Mouse (Mus musculus): Measurements from ENCODE around the gene Thap4. TPM values are rescaled to one million over a fixed set of nuclear protein-coding genes. Genes with fewer than 3 reads are reported as not detected.

The Thap4 gene
- polyA plus RNA-seq, 1 experiment from 2014 or later, result 50.9 TPM

DNA sequence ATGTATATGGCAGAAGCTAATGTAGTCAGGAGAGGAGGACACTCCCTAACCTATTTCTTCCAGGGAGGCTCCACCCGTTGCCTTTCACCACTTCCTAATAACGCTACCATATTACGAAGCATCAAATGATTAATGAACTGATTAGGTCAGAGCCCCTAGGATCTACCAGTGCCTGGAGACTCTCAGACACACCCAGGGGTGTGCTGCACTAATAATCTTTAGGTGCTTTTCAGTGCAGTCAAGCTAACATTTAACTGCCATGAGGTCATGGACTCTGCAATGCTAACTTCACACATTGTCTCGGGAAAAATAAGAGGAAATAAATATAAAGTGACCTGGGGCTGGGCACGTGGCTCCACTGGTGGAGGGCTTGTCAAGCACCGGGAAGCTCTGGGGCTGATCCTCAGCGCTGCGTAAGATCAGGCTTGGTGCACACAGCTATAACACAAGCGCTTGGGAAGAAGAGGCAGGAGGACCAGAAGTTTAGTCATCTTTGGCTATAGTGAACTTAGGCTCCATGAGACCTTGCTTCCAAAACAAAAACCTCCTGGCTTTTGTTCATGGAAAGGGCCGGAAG lies 51.1 kb downstream of the Thap4 start:
- WGBS, result 96% methylated on average over 10 of the region's 10 CpGs
- Histone ChIP-seq H3K4me3 (no peak overlapping the region), H3K27me3 (no peaks in the 10 kb centered on the region), H3K36me3 (peaks cover 15% of the 10 kb centered on the region; the same call in 1 of the 2 replicates), H3K27ac (replicated peaks) (no peak overlapping the region), H3K4me1 (replicated peaks) (no peaks in the 10 kb centered on the region), H3K4me2 (no peak overlapping the region), H3K9me3 (no peaks in the 10 kb centered on the region), H3K9ac (no peak overlapping the region)
- ATAC-seq (ENCODE audit: low FRiP score, low read depth), result no peak

DNA sequence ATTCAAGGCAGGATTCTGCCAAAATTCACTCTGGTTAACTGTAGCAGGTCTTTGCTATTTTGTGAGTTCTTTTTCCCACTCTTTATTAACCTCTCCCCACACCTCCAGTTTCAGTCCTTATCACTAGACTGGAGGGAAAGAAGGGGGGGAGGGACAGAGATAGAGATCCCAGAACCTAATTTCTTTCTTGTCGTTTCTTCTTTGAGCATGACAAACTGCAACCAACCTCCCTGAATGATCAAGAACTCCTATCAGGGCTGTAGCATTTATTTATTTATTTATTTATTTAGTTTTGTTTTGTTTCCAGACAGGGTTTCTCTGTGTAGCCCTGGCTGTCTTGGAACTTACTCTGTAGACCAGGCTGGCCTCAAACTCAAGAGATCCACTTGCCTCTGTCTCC lies 52.6 kb downstream of the Thap4 start:
- Histone ChIP-seq H3K9ac (no peak overlapping the region), H3K4me1 (replicated peaks) (no peaks in the 10 kb centered on the region), H3K27ac (replicated peaks) (no peak overlapping the region), H3K27me3 (no peaks in the 10 kb centered on the region), H3K36me3 (peaks cover 10% of the 10 kb centered on the region; the same call in 1 of the 2 replicates), H3K9me3 (no peaks in the 10 kb centered on the region), H3K4me3 (no peak overlapping the region), H3K4me2 (no peak overlapping the region)
- 90% methylated on average over 1 of the region's 1 CpGs for WGBS
- ATAC-seq (ENCODE audit: low FRiP score, low read depth), result no peak

DNA sequence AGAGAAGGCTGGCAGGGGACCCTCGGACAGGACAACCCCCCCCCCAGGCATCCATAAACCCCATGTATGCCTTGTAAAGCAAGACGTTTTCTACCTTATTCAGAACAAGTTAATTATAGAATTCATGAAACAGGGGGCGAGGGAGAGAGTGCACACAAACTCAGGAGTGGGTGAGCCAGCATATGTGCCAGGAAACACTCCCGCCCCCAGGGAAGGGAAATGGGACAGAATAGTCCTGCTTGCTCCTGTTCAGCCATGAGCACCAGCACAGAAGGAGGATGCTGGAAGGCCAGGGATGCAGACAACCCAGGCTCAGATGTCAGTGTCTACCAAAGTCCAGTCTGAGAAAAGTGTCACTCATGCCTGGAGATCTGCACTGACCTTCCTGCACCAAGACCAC lies 55.5 kb downstream of the Thap4 start:
- Histone ChIP-seq H3K4me3 (no peak overlapping the region), H3K27me3 (no peaks in the 10 kb centered on the region), H3K4me2 (no peak overlapping the region), H3K36me3 (peaks cover 13% of the 10 kb centered on the region; the same call in 1 of the 2 replicates), H3K9ac (no peak overlapping the region), H3K9me3 (no peaks in the 10 kb centered on the region), H3K4me1 (replicated peaks) (no peaks in the 10 kb centered on the region), H3K27ac (replicated peaks) (no peak overlapping the region)
- ATAC-seq (ENCODE audit: low FRiP score, low read depth), result no peak
- 84% methylated on average over 4 of the region's 4 CpGs for WGBS

DNA sequence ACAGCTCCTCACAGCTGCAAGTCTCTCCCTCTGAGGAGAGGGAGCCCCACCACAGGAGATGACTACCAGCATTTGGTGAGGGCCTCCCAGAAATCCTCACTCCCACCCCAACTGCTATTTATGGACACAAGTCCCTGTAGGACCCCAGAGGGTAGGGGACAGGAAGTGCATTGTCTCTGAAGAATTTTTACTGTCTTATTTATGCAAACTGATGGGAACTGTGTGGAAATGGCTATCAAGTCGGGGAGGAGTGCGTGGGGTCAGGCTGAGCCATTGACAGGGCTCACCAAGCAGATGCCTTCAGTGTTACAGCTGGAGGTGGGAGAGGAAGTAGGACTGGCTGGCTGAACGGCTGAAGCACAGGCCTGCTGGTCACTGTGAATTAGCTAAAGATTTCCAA lies 57.3 kb downstream of the Thap4 start:
- H3K27me3 ChIP-seq, result no peaks in the 10 kb centered on the region

DNA sequence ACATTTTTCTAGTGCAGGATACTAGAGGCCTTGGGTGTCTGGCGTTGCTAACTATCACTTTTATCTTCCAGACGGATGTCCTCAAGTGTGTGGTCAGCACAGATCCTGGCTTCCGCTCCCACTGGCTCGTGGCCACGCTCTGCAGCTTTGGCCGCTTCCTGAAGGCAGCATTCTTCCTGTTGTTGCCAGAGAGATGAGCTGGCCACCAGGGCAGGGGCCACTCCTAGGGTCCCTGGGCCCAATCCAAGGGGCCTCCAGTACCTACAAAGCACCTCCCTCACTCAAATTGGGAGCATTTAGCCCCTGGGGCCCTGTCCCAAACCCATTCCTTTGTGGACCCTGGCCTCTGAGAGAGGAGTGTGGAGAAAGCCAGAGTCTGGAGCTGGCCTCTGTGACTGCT lies 59.7 kb downstream of the Thap4 start:
- Histone ChIP-seq H3K4me3 (no peak overlapping the region), H3K9ac (no peak overlapping the region), H3K27me3 (no peaks in the 10 kb centered on the region), H3K4me1 (replicated peaks) (no peaks in the 10 kb centered on the region), H3K36me3 (peaks cover 15% of the 10 kb centered on the region; the same call in 1 of the 2 replicates), H3K9me3 (no peaks in the 10 kb centered on the region), H3K4me2 (no peak overlapping the region), H3K27ac (replicated peaks) (no peak overlapping the region)
- WGBS, result 83% methylated on average over 6 of the region's 6 CpGs
- no peak for ATAC-seq (ENCODE audit: low FRiP score, low read depth)

More for the DNA sequence above, 57.3 kb downstream of the Thap4 start:
- ATAC-seq (ENCODE audit: low FRiP score, low read depth), result no peak
- Histone ChIP-seq H3K4me3 (no peak overlapping the region), H3K9me3 (no peaks in the 10 kb centered on the region), H3K4me2 (no peak overlapping the region), H3K36me3 (0 out of 2 replicates have a peak, but pooled peaks cover 12% of the 10 kb centered on the region), H3K4me1 (replicated peaks) (no peaks in the 10 kb centered on the region), H3K9ac (no peak overlapping the region), H3K27ac (replicated peaks) (no peak overlapping the region)
- WGBS, result 64% methylated on average over 3 of the region's 3 CpGs

DNA sequence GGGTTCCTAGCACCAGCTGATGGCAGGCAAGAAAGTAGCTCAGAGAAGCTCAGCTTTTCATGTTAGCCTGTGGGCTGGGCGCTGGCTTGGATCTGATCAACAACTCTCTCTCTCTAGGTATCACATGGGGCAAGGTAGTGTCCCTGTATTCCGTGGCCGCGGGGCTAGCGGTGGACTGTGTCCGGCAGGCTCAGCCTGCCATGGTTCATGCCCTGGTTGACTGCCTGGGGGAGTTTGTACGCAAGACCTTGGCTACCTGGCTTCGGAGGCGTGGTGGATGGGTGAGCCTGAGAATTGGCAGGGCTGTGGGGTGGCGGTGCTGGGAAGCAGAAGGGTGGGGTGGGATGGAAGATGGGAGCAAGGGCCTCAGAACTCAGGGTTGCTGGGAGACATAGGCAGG lies 60.7 kb downstream of the Thap4 start:
- H3K4me3 ChIP-seq, result no peak overlapping the region

DNA sequence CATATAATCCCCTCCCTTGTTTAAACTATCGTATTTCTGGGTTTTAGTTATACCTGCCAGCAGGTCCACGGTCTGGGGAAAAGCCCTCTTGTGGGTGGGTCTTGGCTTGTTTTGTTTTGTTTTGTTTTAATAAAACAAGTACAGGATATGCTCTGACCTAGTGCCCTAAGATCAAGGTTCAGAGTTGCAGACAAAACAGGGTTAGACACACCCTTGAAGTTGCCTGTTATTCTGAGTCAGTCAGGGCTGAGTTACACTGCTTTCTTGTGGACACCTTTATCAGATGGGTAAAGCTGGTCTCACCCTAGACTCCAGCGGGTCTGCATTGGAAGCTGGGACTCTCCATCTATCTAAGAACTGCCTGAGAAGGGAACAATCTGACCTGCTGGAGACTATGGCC lies 61.2 kb downstream of the Thap4 start:
- H3K4me3 ChIP-seq, result no peak overlapping the region
- WGBS, result 92% methylated on average over 3 of the region's 3 CpGs
- no peaks in the 10 kb centered on the region for H3K27me3 ChIP-seq

More for the DNA sequence above, 60.7 kb downstream of the Thap4 start:
- H3K27me3 ChIP-seq, result no peaks in the 10 kb centered on the region
- H3K9ac ChIP-seq, result no peak overlapping the region
- H3K4me2 ChIP-seq, result no peak overlapping the region
- no peak for ATAC-seq (ENCODE audit: low FRiP score, low read depth)
- H3K4me1 ChIP-seq (replicated peaks), result peaks cover under 1% of the 10 kb centered on the region; the same call in 1 of the 2 replicates
- H3K27ac ChIP-seq (replicated peaks), result no peak overlapping the region
- H3K36me3 ChIP-seq, result peaks cover 15% of the 10 kb centered on the region; the same call in 1 of the 2 replicates
- 97% methylated on average over 10 of the region's 10 CpGs for WGBS
- H3K9me3 ChIP-seq, result no peaks in the 10 kb centered on the region

DNA sequence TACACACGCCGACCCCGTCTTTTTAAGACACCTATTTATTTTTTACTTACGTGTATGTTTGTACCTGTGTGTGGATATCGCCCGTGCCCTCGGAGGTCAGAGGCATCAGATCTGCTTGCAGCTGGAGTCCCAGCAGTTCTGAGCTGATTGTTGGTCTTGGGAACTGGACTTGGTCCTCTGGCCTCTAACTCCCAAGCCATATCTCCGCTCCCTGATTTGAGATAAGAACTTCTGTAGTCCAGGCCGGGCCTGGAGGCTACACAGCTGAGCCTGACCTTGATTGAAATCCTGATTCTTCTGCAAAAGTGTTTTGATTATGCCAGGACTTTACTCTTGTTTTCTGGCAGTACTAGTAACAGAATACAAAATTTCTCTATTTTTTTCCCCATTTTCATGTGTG lies 61.9 kb downstream of the Thap4 start:
- Histone ChIP-seq H3K4me1 (replicated peaks) (peaks cover 12% of the 10 kb centered on the region), H3K4me3 (no peak overlapping the region), H3K9me3 (no peaks in the 10 kb centered on the region), H3K36me3 (peaks cover 15% of the 10 kb centered on the region; the same call in 1 of the 2 replicates), H3K9ac (no peak overlapping the region), H3K27me3 (no peaks in the 10 kb centered on the region), H3K4me2 (no peak overlapping the region), H3K27ac (replicated peaks) (no peak overlapping the region)
- no peak for ATAC-seq (ENCODE audit: low FRiP score, low read depth)
- WGBS, result 97% methylated on average over 9 of the region's 9 CpGs

More for the DNA sequence above, 61.2 kb downstream of the Thap4 start:
- peaks cover 5% of the 10 kb centered on the region for H3K4me1 ChIP-seq (replicated peaks)
- H3K36me3 ChIP-seq, result peaks cover 15% of the 10 kb centered on the region; the same call in 1 of the 2 replicates
- no peak overlapping the region for H3K4me2 ChIP-seq
- H3K9ac ChIP-seq, result no peak overlapping the region
- H3K9me3 ChIP-seq, result no peaks in the 10 kb centered on the region
- H3K27ac ChIP-seq (replicated peaks), result no peak overlapping the region
- no peak for ATAC-seq (ENCODE audit: low FRiP score, low read depth)

DNA sequence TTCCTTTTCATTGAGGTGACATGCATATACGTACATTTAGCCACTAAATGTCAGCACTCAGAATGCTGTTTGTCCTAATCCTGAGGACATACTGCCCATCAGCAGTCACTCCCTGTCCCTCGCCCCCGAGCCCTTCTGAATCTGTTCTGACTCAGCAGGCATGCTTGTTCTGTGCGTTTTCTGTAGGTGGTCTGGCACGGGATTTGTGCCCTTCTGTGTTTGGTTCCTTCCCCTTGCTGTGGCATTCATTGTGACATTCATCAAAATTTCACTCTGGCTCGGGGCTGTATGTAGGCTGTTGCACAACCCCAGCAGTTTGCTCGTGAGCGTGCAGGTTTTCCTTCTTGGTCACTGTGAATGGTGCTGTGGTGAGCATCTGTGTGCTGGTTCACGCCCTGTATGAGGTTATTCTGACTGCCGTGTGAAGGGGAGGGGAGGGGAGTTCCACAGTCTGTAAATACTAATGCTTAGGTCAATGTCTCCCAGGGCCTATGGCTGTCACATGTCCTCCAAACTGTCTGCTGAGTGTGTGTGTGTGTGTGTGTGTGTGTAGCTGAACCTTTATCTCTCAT lies 62.8 kb downstream of the Thap4 start:
- Histone ChIP-seq H3K9me3 (no peaks in the 10 kb centered on the region), H3K27ac (replicated peaks) (no peak overlapping the region), H3K27me3 (no peaks in the 10 kb centered on the region), H3K4me1 (replicated peaks) (peaks cover 21% of the 10 kb centered on the region), H3K36me3 (peaks cover 15% of the 10 kb centered on the region; the same call in 1 of the 2 replicates), H3K4me2 (no peak overlapping the region), H3K9ac (no peak overlapping the region), H3K4me3 (no peak overlapping the region)
- 73% methylated on average over 10 of the region's 10 CpGs for WGBS
- ATAC-seq (ENCODE audit: low FRiP score, low read depth), result no peak

DNA sequence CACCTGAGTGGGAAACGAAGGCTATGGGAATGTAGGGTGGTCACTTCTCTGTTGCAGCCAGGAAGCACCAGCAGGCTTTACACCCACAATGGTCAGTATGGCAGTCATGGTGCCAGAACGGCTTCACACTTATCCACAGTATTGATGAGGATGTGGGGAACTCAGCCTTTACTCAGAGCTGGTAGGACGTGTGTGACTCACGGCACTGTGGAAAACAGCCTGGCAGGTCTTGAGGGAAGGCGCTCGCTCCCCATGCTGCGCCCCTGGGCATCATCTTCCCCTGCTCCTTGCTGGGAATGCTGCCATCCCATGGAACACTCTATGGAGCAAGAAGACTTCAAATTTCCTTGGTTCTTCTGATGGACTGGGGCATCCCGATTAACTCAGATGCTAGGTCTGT lies 63.6 kb downstream of the Thap4 start:
- Histone ChIP-seq H3K9ac (no peak overlapping the region), H3K4me3 (no peak overlapping the region), H3K36me3 (peaks cover 15% of the 10 kb centered on the region; the same call in 1 of the 2 replicates), H3K4me2 (no peak overlapping the region), H3K27me3 (no peaks in the 10 kb centered on the region), H3K4me1 (replicated peaks) (peaks cover 28% of the 10 kb centered on the region), H3K27ac (replicated peaks) (no peak overlapping the region), H3K9me3 (no peaks in the 10 kb centered on the region)
- ATAC-seq (ENCODE audit: low FRiP score, low read depth), result no peak
- WGBS, result 94% methylated on average over 8 of the region's 8 CpGs

DNA sequence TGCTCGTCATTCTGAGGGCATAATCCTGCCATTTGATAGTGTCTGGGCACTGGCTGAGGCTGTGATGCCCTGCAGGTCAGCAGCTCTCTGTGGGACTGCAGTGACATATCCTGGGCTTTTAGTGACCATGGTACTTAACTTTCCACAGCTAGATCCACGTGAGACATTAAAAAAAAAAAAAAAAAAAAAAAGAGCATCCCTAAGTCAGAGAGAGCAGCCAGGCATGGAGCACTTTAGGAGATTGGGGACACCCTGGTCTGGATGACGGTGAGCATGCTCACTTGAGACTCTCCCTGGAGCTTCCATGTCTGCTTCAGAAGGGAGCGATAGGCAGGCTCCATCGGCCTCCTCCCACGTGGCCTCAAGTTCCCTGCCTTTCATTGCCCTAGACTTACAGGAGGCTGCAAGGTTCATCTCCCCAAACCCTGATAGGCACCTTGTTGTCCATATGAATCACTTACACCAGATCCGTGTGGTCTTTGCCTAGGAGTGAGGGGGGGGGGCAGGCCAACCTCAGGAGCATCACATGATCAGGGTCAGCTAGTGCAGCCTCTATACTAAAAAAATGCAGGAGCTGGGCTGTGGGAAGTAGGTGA lies 64.7 kb downstream of the Thap4 start:
- H3K9me3 ChIP-seq, result no peaks in the 10 kb centered on the region
- no peak overlapping the region for H3K4me2 ChIP-seq
- peaks cover 8% of the 10 kb centered on the region; the same call in 1 of the 2 replicates for H3K36me3 ChIP-seq

DNA sequence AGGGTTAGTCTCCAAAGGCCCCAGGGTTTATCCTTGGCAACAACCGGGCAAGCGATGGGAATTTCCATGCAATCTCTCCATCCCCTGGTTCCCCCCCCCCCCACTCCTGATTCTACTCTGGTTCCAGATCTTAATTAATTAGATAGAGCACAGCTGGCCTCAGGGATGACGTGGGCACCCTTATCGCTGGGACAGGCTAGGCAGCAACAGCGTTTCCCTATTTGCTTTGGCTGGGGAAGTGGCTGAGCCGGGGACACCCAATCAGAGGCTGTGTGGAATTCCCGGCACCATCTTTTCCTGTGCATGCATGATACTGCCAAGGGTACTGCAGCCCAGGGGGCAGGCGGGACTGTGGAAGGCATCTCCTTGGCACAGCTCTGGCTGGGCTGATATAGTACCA lies 66.5 kb downstream of the Thap4 start:
- Histone ChIP-seq H3K4me1 (replicated peaks) (peaks cover 34% of the 10 kb centered on the region), H3K27me3 (no peaks in the 10 kb centered on the region), H3K27ac (replicated peaks) (no peak overlapping the region), H3K9ac (no peak overlapping the region), H3K9me3 (no peaks in the 10 kb centered on the region), H3K4me2 (peak overlapping the region; percentile 92; the same call in 1 of the 2 replicates), H3K36me3 (peaks cover 4% of the 10 kb centered on the region; the same call in 1 of the 2 replicates), H3K4me3 (no peak overlapping the region)
- 58% methylated on average over 8 of the region's 8 CpGs for WGBS
- no peak for ATAC-seq (ENCODE audit: low FRiP score, low read depth)

More for the DNA sequence above, 64.7 kb downstream of the Thap4 start:
- WGBS, result 84% methylated on average over 7 of the region's 7 CpGs
- no peak for ATAC-seq (ENCODE audit: low FRiP score, low read depth)
- Histone ChIP-seq H3K27ac (replicated peaks) (no peak overlapping the region), H3K4me3 (no peak overlapping the region), H3K27me3 (no peaks in the 10 kb centered on the region), H3K9ac (no peak overlapping the region), H3K4me1 (replicated peaks) (peaks cover 30% of the 10 kb centered on the region)
